Mouse (Mus musculus) cerebellum, adult (tissue): Measurements from ENCODE around the gene Twnk.
A peak's percentile ranks its signal among the peaks of the same experiment; 100 is the strongest.

ENCODE experiments used
- ATAC-seq: cut with Nextera tagmentation; 2 replicates; pipeline ENCODE4 v1.9.2; 2017; ENCODE audit warnings: mild to moderate bottlenecking, moderate library complexity, mixed read lengths; ENCODE audit not compliant: insufficient number of reproducible peaks, low FRiP score, low TSS enrichment

Twnk gene

DNA sequence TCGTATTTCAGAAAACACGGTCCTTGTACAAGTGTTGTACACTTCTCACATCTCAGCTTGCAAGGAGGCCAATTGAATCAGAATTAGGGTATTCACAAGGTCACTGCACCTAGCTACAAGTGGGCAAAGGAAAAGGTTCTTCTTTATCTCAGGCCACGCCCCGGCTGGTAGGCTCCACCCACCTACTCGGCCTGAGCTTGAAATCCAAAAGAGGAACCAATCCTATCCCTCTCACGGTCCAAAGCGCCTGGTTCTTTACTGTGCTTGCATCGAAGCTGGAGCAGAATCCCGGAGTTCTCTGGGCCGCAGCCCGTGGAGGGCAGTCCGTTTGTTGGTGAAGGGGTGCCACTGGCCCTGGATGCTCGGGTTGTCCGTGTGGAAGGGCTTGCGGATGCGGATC lies at the start of gene Twnk:
Twnk (plus strand) TSS at position 220 of the 400 bp plus-strand sequence.
- no peak for ATAC-seq

DNA sequence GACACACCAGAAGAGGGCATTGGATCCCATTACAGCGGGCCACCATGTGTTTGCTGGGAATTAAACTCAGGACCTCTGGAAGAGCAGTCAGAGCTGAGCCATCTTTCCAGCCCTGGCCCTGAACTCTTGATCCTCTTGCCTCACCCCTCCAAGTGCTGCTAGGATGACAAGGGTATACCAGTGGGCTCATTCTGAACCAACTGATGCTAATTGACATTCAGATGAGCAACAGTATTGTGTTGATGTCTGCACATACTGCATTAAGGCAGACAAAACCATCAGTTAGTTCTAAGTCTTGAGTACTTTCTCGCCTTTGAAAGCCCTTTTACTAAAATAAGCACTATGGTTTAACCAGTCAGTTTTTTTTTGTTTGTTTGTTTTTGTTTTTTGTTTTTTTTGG lies 45.8 kb upstream of the Twnk start:
- no peak for ATAC-seq

DNA sequence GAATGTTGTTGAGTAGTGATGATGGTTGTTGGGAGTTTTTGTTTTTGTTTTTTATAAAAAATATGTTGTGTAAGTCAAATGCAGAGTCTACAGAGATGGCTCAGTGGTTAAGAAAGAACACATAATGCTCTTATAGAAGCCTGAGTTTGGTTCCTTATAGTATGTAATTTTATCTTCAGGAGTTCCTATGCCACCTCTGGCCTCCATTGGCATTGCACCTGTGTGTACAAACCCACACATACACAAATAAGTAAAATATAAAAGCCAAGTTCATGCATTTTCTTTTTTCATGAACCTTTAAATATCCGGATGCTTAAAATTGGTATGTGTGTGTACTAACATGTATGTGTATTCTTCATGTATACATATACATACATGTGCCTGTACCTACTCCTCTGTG lies 39.5 kb upstream of the Twnk start:
- ATAC-seq, result no peak

DNA sequence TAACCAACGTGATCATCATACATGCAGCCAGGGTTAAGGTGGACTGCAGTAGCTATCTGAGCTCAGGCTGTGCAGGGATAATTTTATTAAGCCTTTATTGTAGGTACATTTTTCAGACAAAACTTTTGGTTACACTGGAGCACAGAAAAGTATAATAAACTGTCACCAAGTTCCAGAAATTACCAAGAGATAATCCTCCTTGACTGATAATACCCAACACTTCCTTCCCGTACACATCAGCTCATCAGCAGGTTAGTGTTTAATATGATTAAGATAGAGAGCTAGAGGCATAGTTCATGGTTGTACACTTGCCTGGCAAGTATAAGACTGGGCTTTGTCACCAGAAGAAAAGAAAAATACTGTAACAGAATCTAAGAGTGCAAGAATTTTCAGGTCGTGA lies 37.1 kb upstream of the Twnk start:
- no peak for ATAC-seq

DNA sequence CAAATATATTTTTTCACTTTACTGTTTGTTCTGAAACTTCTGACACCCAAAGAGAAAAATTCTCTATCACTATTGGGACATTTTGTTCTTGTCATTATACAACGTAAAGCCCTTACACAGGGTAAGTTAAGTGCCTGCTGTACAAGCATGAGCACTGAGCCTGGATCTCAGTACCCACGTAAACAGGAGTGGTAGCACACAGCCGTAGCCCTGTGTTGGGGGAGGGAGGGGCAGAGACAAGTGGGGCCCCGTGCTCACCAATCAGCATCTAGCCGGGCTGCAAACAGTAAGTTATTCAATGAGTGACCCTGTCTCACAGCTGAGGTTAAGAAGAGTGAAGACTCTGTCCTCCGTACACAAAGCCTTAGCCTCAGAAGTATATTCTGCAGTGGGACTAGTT lies 28.8 kb upstream of the Twnk start:
- ATAC-seq, result no peak

DNA sequence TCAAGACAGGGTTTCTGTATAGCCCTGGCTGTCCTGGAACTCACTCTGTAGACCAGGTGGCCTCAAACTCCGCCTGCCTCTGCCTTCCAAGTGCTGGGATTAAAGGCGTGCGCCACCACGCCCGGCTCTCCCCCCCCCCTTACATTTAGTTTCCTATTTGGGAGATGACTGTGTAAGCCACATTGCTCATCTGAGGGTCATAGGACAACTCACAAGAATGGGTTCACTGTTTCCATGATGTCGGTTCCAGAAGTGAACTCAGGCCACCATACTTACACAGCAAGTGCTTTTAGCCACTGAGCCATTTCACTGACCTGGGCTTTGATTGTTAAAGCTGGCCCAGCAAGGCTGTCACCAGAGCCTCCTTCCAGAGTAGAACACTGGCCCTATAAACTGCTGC lies 28.3 kb upstream of the Twnk start:
- no peak for ATAC-seq

DNA sequence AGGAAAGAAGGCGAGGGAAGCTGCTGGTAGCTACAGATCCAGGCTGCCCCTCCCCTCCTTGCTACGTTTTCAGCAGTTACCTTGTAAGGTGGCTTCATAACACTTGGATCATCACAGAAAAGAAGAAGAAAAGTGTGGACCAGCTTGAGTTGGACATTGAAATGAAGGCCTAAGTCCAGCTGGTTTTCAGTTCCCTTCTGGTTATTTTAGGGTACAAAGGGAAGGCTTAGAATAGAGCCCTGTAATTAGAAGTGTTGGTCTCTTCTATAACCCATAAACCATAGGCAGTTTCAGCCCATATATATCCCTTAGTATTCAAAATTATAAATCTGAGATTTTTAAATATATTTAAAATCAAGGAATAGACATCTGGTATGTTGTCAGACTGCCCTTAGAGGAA lies 24.7 kb upstream of the Twnk start:
- no peak for ATAC-seq

DNA sequence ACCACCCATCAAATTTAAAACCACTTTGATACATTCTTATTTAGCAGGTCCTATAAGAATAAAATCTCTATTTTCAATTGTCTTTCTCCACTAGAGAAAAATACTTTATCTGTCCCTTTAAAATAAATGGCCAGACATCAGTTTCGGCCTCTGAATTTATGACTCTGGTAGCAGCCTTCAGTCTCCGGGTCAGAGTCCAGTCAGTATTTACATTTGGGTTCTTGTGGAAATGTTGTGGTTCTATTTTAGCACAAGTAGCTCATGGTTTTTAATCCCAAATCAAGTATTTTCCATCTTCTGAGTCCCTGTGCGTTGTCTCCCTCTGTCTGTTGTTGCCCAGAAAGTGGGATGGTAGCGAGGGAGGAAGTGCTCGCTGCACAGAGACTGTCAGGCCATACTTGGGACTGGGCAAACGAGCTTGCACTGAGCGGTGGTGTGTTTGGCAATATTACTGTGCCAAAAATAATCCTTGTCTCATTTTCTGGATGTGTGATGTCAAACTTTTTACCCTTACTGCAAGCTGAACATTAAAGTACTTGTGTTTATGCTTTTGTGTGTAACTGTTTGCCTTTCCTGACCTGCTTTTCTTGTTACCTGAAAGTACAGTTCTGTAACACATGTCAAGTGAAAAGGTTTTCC lies 22.9 kb upstream of the Twnk start:
- no peak for ATAC-seq

DNA sequence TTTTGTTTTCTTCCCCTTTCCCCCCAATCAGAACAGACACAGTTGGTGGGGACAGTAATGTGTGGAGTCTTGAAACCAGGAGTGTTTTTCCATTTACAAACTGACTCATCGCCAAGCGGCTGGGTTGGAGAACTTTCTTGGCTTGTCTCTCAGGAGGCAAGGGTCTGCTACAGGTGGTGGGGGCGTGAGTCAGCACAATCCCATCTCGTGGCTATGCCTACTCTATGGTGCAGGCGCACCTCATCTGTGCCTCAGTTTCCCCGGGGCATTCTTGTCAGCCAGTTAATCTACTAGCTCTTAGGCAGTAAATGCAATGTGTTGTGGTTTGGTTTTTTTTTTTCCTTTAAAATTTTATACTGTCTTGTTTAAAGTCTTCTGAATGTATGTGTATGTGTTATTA lies 22.1 kb upstream of the Twnk start:
- ATAC-seq, result no peak

DNA sequence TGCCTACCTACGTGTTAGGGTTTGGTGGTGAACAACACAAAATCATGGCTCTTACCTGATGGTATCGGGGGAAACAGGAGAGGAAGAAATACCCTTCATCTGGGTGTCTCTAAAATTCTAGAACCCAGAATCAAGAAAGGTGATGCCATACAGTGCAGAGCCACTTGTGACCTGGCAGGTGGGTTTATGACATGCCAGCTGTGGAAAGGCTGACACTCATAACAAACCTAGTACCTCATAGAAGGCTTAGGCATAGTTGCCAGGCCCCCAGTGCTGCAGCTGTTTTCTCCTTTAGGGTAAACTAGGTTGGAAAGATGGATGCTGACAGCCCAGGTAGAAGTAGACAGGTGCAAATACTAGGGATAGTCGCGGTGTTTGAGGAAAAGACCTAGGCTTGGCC lies 21.0 kb upstream of the Twnk start:
- ATAC-seq, result no peak

DNA sequence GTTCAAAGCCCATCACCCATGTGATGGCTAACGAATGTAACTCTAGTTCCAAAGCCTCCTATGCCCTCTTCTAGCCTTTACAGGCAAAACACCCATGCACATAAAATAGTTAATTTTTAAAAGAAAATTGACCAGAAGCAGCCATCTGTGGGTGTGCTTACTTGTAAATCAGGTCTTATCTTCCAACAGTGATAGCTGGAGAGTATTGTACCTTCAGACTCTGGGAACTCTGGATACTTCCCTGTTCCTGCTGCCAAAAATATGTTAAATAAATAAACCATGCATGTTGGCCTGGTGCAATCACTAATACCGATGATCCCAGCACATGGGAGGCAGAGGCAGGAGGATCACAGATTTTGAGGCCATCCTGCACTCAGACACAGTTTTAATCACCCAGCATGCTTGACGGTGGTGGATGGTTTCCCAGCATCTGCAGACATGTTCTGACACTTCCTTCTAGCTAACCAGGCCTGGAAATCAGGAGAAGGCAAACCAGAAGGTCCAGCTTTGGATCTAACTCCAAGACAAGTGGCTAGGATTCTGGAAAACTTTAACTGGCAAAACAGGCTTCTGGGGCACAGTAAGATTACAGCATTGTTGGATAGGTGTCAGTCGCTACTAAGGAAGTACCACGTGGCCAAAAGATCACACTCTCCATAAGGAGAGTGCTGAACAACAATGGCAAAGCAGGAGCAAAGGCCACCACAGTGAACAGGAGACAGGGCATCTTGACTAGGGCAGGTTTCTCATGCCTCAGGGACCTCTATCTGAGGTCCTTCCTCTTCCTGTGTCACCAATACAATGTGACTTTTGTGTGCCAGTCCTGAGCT lies 20.1 kb upstream of the Twnk start:
- ATAC-seq, result no peak

DNA sequence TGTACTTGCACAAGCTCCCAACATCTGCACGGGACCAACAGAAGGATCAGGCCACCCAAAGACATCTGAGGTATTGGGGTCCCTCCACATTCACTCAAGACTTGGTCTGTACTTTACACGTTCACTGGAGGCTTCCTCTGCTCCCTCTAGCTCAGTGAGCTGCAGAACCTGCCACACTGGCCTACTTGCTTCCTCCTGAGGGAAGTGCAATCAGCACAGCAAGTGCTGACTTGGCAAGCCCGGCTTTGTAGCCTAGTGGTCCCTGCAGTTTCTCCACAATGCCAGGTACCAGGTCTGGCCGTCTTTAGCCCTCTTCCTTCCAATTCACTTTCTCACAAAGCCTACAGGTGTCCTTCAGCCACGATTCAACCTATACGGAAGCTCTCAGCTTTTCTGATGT lies 18.5 kb upstream of the Twnk start:
- ATAC-seq, result no peak

DNA sequence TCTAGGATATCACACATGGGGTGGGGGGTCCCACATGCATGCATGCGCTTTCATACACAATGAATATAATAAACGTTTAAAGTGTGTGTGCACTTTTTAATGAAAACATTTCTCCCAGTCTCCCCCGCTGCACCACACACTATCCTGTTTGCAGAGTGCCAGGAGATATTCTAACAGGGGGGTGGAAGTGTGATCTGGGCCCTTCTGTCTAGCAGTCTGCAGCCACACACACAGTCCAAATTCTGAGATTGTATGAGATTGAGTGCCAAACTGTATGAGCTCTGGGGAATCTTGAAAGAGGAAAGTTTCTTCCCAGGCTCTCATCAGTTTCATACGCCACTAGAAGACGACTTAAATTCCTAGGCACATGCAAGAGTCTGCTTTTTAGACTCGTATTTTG lies 17.6 kb upstream of the Twnk start:
- no peak for ATAC-seq

DNA sequence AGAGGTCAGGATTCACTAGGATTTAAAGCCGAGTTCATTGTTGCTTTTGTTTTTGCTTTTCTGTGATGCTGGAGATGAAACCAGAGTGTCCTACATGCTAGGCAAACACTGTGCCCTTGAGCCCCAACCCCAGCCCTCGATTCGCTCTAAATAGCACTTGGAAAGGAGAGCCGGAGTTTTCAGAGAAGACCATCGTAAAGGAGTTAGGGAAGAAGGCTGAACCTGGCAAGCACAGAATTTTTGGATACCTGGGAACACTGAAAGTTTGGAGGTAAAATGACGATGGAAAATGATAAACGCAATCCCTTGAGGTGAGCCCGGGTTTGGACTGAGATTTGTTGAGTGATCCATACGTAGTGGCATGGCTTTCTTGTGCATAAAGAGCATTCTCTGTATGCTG lies 17.1 kb upstream of the Twnk start:
- no peak for ATAC-seq

DNA sequence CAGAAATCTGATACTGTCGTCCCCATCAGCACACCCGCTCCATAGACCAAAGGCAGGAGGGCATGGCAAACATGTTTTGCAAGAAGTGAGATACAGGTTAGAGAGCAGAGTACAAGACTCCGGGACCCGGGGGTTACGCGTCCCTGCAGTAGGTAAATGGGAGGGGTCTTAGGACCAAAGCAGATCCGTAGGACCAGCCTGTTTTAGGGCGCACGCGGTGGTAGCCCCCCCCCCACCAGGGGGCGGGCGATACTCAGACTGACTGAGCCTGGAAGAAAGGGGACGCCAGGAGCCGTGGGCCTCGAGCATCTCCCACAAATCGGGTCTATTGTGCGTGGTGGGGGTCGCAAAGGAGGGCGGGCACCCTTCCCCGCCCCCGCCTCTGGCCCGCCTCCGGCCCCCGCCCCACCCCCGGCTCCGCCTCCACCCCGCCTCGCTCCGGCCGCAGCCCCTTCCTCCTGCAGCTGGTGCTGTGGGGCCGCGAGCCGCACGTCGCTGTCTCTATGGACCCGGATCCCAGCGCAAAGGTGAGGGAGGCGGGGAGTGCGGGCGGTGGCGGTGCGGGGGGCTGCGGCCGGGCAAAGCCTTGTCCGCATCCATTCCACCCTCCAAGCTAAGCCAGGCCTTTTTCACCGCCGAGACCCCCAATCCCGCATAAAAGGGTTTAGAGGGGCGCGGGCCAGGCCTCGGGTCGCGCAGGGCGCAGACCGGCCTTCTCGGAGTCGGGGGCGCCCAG lies 16.5 kb upstream of the Twnk start, which contains the start of gene Sema4g:
Sema4g (plus strand) TSS at position 271 of the 736 bp plus-strand sequence.
- ATAC-seq, result no peak; the same call in 1 of the 2 replicates

DNA sequence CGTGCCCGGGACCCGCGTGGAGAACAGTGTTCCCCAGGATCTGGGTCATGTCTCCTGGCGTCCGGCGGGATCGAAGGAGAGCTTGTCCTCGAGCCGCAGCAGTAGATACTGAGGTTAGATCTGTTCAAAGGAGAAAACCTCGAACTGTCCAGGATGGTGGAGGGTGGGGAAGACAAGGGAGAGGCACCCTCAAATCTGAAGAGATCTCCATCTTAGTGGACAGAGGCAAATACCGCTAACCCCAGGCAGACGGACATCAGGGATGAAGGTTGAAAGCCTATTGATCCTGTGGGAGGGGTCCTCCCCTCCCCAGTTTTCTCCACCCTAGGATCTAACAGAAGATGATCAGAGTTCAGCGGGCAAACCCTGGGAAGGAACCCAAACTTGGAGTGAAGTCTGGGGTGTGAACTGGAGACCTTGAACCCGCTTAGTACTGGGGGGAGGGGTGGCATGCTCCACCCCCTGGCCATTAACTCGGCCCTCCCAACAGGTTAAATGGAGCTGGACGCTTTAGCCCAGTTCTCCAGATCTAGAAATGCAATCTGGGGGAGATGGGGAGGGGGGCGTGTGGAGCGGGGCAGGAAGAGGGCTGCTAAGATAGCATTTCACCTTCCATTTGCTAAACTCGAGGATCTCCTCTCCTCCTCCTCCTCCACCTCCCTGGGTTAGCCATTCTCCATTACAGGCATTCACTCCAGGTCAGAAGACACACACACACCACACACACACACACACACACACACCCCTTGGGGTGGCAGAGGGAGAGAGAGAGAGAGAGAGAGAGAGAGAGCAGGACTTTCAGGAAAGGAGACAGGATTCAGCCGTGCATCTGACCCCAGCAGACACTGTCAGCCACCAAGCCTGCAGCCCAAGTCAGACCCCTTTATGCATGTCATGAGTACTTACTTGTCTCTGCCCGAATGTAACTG lies 15.6 kb upstream of the Twnk start:
- ATAC-seq, result no peak

DNA sequence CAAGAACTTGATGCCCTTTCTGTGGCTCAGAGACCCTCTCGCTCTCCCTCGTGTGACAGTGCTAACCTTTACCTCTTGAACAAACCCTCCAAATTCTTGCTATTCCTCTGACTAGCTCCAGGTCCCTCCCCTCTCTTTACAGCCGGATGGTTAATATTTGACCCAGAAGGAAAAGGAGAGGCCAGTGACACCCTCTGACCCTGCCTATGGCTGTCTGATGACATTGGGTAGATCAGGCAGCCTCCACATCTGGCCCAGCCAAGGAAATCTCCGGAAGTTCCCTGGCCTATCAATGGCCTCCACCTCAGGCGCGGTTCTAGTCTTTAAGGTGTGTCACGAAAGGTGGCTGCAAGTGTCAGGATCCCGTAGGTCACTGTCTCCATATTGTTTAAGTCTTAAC lies 14.4 kb upstream of the Twnk start:
- ATAC-seq, result no peak

DNA sequence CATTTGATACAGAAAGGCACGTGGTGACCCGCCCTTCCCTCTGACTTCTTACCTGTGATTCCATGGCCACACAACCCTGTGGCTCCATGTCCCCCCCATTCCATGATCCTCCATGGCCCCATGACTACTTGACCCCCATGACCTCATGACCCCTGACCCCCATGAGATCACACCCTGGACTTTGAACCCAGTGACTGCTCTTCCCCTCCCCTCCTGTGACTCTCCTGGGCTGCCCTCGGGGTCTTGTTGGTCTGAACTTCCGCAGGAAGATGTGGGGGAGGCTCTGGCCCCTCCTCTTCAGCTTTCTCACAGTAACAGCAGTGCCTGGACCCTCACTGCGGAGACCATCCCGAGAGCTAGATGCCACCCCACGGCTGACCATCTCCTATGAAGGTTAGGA lies 13.2 kb upstream of the Twnk start:
- ATAC-seq, result no peak

DNA sequence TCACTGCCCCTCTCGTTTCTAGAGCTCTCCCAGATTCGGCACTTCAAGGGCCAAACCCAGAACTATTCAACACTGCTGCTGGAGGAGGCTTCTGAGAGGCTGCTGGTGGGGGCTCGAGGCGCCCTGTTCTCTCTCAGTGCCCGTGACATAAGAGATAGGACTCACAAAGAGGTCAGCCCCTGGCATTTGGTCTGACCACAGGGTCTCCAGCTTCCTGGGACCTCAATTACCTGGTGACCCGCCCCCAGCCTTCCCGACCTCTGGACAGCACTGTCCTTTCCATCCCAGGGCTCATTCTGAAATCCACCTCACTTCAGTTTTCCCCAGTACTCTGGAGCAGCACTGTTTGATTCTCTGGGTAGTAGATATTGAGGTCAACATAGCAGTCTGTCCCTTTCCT lies 12.8 kb upstream of the Twnk start:
- no peak for ATAC-seq

DNA sequence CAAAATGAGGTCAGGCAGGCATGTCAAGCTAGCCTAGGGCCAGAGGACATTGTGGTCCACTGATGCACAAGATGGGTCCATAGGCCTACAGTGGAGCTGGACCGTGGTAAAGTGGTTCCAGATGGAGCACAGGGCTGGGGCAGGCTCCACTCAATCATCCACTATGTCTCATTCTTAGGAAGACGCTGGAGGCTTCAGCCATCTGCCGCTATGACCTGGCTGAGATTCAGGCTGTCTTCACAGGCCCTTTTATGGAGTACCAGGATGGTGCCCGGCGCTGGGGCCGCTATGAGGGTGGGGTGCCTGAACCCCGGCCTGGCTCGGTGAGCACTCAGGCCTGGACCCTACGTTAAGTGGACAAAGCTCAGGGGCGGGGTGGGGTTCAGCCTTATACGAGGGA lies 7.7 kb upstream of the Twnk start:
- ATAC-seq, result peak; percentile 11; the same call in 1 of the 2 replicates
